Mouse (Mus musculus) megakaryocyte, embryonic 14.5 days (primary cell): Measurements from ENCODE around the gene Gm3250. TPM values are rescaled to one million over a fixed set of nuclear protein-coding genes. Genes with fewer than 3 reads are reported as not detected.
"Not testable (repeated sequence)": the region's sequence is repeated elsewhere in the genome, so short reads cannot be mapped to it uniquely, and the experiment has no call there.

Experiments
- H3K27me3 ChIP-seq: replicated peaks from 2 replicates; pipeline ENCODE3; 2012; ENCODE audit warnings: inconsistent platforms
- H3K36me3 ChIP-seq: replicated peaks from 2 replicates; pipeline ENCODE3; 2012; ENCODE audit warnings: low read length, inconsistent platforms, mixed read lengths
- H3K4me1 ChIP-seq: 2 replicates; pipeline ENCODE4 v1.6.1; 2012; ENCODE audit warnings: inconsistent platforms
- H3K4me3 ChIP-seq: replicated peaks from 2 replicates; pipeline ENCODE3; 2012; ENCODE audit warnings: moderate library complexity, mild to moderate bottlenecking, inconsistent platforms
- H3K9me3 ChIP-seq: 2 replicates; pipeline ENCODE4 v1.6.1; 2012; ENCODE audit warnings: inconsistent platforms
- FLI1 ChIP-seq: IDR thresholded peaks from 2 replicates; pipeline ENCODE4 v1.6.1; 2012; ENCODE audit warnings: low read length, inconsistent platforms, mixed read lengths
- GATA1 ChIP-seq: IDR thresholded peaks from 3 replicates; pipeline ENCODE4 v1.6.1; 2012; ENCODE audit warnings: mixed read lengths, low read length, inconsistent platforms, borderline replicate concordance
- polyA plus RNA-seq: library from polyadenylated mRNA; stranded (reverse); fragments of >175 nt; gene quantifications from 2 replicates; pipeline ENCODE4 v1.2.3, GENCODE M21; 2012; ENCODE audit warnings: low replicate concordance; ENCODE audit not compliant: insufficient read depth

Gene Gm3250
- polyA plus RNA-seq, result not detected in 2 replicates

GRCm38 (mm10) chr10:77782442-77782841 lies at the start of gene Gm3250:
Gm3250 (minus strand) TSS chr10:77782542.
- not testable (repeated sequence) for H3K27me3 ChIP-seq, H3K9me3 ChIP-seq, H3K4me1 ChIP-seq, H3K4me3 ChIP-seq, H3K36me3 ChIP-seq

- no peak for TF ChIP-seq FLI1
- TF ChIP-seq GATA1, result no peak
- no peaks in the 10 kb centered on the region for H3K36me3 ChIP-seq
- peaks cover 20% of the 10 kb centered on the region for H3K9me3 ChIP-seq
- H3K27me3 ChIP-seq, result peaks cover 19% of the 10 kb centered on the region
- no peak within 1 kb of the TSS for H3K4me3 ChIP-seq
- H3K4me1 ChIP-seq, result no peaks in the 10 kb centered on the region
These were observed 44.6 kb upstream of the Gm3250 start, which contains the start of gene Krtap10-4 for GRCm38 (mm10) chr10:77826951-77827350. Krtap10-4 (minus strand) TSS chr10:77827095.

DNA sequence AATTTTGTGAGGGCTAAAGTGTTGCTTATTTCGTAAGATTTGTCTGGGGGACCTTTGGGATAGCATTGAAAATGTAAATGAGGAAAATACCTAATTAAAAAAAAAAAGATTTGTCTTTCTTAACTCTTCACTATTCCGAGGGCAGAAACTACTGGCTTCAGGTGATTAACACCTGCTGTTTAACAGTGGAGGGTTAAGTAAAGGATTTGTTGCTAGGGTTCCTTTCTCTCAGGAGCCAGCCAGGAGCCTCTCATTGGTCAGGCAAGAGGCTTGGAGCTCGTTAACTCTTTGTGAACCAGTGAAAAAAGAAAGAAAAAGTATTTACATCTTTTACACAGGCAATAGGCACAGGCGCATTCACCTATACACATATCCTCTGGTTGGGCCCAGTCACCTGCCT lies 36.9 kb upstream of the Gm3250 start:
- Histone ChIP-seq H3K4me1 (peaks cover 5% of the 10 kb centered on the region; the same call in 1 of the 2 replicates), H3K27me3 (peaks cover 19% of the 10 kb centered on the region), H3K36me3 (no peaks in the 10 kb centered on the region), H3K4me3 (no peak overlapping the region), H3K9me3 (peaks cover 12% of the 10 kb centered on the region)
- TF ChIP-seq FLI1, result no peak
- TF ChIP-seq GATA1, result no peak

DNA sequence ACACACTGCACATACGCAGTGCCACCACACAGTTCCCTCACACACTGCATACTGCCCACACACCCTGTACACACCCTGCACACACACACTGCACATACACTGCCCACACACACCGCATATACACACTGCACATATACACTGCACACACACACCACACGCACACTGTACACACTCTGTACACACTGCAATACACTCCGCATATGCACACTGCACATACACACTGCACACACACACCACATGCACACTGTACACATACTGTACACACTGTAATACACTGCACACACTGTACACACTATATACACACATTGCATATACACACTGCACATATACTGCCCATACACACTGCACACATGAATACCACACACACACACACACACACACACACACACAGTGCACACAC lies 36.2 kb upstream of the Gm3250 start:
- H3K27me3 ChIP-seq, result peaks cover 25% of the 10 kb centered on the region
- no peaks in the 10 kb centered on the region for H3K36me3 ChIP-seq
- 0 out of 3 replicates have a peak, but pooled peaks have one; percentile 16 for TF ChIP-seq GATA1
- no peak for TF ChIP-seq FLI1

GRCm38 (mm10) chr10:77815514-77815913 lies 33.2 kb upstream of the Gm3250 start:
- Histone ChIP-seq H3K27me3 (peaks cover 39% of the 10 kb centered on the region), H3K4me1 (peaks cover 5% of the 10 kb centered on the region; the same call in 1 of the 2 replicates), H3K4me3 (no peak overlapping the region), H3K36me3 (no peaks in the 10 kb centered on the region), H3K9me3 (peaks cover 9% of the 10 kb centered on the region; the same call in 1 of the 2 replicates)
- TF ChIP-seq GATA1, result no peak
- no peak for TF ChIP-seq FLI1

More for the DNA sequence above, 36.2 kb upstream of the Gm3250 start:
- H3K9me3 ChIP-seq, result peaks cover 12% of the 10 kb centered on the region
- H3K4me1 ChIP-seq, result peaks cover 5% of the 10 kb centered on the region; the same call in 1 of the 2 replicates
- peak overlapping the region; percentile 48 for H3K4me3 ChIP-seq

DNA sequence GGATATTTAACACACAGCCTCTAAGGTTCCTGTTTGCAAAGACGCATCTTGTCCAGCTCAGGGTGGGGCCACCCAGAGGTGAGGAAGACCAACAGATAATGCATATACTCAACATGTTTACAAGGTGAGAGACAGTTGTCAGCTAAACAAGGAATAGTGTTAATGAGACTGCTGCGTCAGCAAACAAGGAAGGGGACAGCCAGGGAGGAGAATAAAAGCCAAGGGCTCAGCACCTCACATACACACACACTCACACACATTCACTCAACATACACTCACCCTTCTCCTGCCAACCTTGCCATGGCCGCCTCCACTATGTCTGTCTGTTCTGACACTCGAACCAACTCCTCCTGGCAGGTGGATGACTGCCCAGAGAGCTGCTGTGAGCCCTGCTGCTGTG lies 32.0 kb upstream of the Gm3250 start, which contains the start of gene Gm2696:
Gene Gm2696 (plus strand): TSS at position 301 of the 400 bp plus-strand sequence.
- Histone ChIP-seq H3K4me3 (no peak within 1 kb of the TSS), H3K9me3 (peaks cover 9% of the 10 kb centered on the region; the same call in 1 of the 2 replicates), H3K36me3 (no peaks in the 10 kb centered on the region), H3K27me3 (peaks cover 35% of the 10 kb centered on the region), H3K4me1 (peaks cover 5% of the 10 kb centered on the region; the same call in 1 of the 2 replicates)
- TF ChIP-seq GATA1 (no peak), FLI1 (no peak)

- H3K4me1 ChIP-seq, result no peaks in the 10 kb centered on the region; the same call in 1 of the 2 replicates
- peaks cover 33% of the 10 kb centered on the region for H3K27me3 ChIP-seq
- TF ChIP-seq GATA1, result no peak
- TF ChIP-seq FLI1, result no peak
- no peaks in the 10 kb centered on the region for H3K36me3 ChIP-seq
- peak within 1 kb of the TSS; percentile 42 for H3K4me3 ChIP-seq
- 0 out of 2 replicates have a peak, but pooled peaks cover 3% of the 10 kb centered on the region for H3K9me3 ChIP-seq
These were observed 29.4 kb upstream of the Gm3250 start, which contains the start of gene Gm9507 for GRCm38 (mm10) chr10:77811743-77812142. Gm9507 (minus strand) TSS chr10:77811843.

DNA sequence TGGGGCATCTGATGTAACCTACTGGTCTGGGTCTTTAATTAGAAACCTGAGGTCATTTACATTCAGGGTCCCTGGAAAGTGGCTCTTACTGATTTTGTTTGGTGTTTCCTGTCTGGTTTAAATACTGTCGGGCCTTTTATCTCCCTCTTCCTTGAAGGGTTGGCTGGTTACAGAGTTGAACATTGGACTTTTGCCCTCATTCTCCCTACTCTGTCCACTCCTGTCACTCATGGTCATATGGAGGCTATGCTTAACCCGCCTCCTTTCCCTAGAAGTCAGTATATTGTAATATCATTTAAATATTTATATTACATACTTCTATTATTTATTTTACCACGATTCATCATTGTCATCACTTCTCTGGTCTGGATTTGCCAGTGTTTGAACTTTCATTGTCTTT lies 21.8 kb upstream of the Gm3250 start:
- TF ChIP-seq FLI1 (no peak), GATA1 (no peak)
- no peaks in the 10 kb centered on the region for H3K36me3 ChIP-seq
- H3K4me3 ChIP-seq, result no peak overlapping the region
- H3K9me3 ChIP-seq, result no peaks in the 10 kb centered on the region
- peaks cover 3% of the 10 kb centered on the region for H3K27me3 ChIP-seq
- peaks cover 17% of the 10 kb centered on the region for H3K4me1 ChIP-seq

- Histone ChIP-seq H3K27me3 (peaks cover 28% of the 10 kb centered on the region), H3K4me3 (peak within 1 kb of the TSS; percentile 38), H3K4me1 (peaks cover 42% of the 10 kb centered on the region), H3K36me3 (no peaks in the 10 kb centered on the region), H3K9me3 (no peaks in the 10 kb centered on the region)
- no peak for TF ChIP-seq GATA1
- TF ChIP-seq FLI1, result no peak
These were observed 16.7 kb upstream of the Gm3250 start, which contains the start of gene Gm19668 for GRCm38 (mm10) chr10:77798921-77799508. Gm19668 (minus strand) TSS chr10:77799133.

- H3K36me3 ChIP-seq, H3K9me3 ChIP-seq, H3K4me3 ChIP-seq: not testable (repeated sequence)
- Histone ChIP-seq H3K27me3 (peaks cover 32% of the 10 kb centered on the region), H3K4me1 (peaks cover 42% of the 10 kb centered on the region)
These were observed 16.0 kb upstream of the Gm3250 start for GRCm38 (mm10) chr10:77798164-77798920.
